Mouse (Mus musculus): ENCODE data around the gene Rcn3.
A peak's percentile ranks its signal among the peaks of the same experiment; 100 is the strongest.

Gene Rcn3

GRCm38 (mm10) chr7:45072230-45072629, 19.8 kb downstream of the Rcn3 start:
- DNase-seq = no peak

- DNase-seq = no peak
These were observed 22.4 kb downstream of the Rcn3 start for GRCm38 (mm10) chr7:45069671-45070070.

- DNase-seq = peak; percentile 60 to 73
These were observed 24.1 kb downstream of the Rcn3 start for GRCm38 (mm10) chr7:45068000-45068318.

GRCm38 (mm10) chr7:45067190-45067999, 24.6 kb downstream of the Rcn3 start:
- DNase-seq = no peak

- DNase-seq = peak; percentile 95 to 96
These were observed 29.7 kb downstream of the Rcn3 start, which contains the start of the genes Nosip and Prrg2 for GRCm38 (mm10) chr7:45062239-45062835. Gene Nosip (plus strand): TSS chr7:45062429. Gene Prrg2 (minus strand): TSS chr7:45062677.

- peak; percentile 78 to 85 for DNase-seq
These were observed 30.4 kb downstream of the Rcn3 start for GRCm38 (mm10) chr7:45061532-45062075.

- DNase-seq = no peak
These were observed 31.3 kb downstream of the Rcn3 start for GRCm38 (mm10) chr7:45060632-45061122.

- no peak for DNase-seq
These were observed 33.1 kb downstream of the Rcn3 start for GRCm38 (mm10) chr7:45058607-45059571.

- no peak for DNase-seq
These were observed 35.1 kb downstream of the Rcn3 start for GRCm38 (mm10) chr7:45056972-45057348.

GRCm38 (mm10) chr7:45056329-45056971, 35.6 kb downstream of the Rcn3 start:
- DNase-seq = no peak

- DNase-seq = peak; percentile 94 to 97
These were observed 38.0 kb downstream of the Rcn3 start for GRCm38 (mm10) chr7:45053931-45054510.

- peak; percentile 75 to 84 for DNase-seq
These were observed 38.7 kb downstream of the Rcn3 start for GRCm38 (mm10) chr7:45053117-45053930.

- no peak for DNase-seq
These were observed 39.2 kb downstream of the Rcn3 start, which contains the start of gene Prr12 for GRCm38 (mm10) chr7:45052862-45053116. Gene Prr12 (minus strand): TSS chr7:45052881.

GRCm38 (mm10) chr7:45052181-45052861, 39.7 kb downstream of the Rcn3 start:
- DNase-seq = peak in 1 of 2 experiments; percentile 55

GRCm38 (mm10) chr7:45051601-45051974, 40.4 kb downstream of the Rcn3 start:
- no peak for DNase-seq

GRCm38 (mm10) chr7:45050945-45051600, 40.9 kb downstream of the Rcn3 start:
- peak; percentile 87 to 92 for DNase-seq

- no peak for DNase-seq
These were observed 42.9 kb downstream of the Rcn3 start for GRCm38 (mm10) chr7:45048923-45049657.

- no peak for DNase-seq
These were observed 43.8 kb downstream of the Rcn3 start for GRCm38 (mm10) chr7:45048001-45048890.
